Mouse (Mus musculus) heart, postnatal 0 days (tissue): Measurements from ENCODE around the gene Cdc42se2.

Experiments
- CTCF ChIP-seq: IDR thresholded peaks from 2 replicates; pipeline ENCODE4 v1.5.1; 2016; ENCODE audit warnings: antibody characterized with exemption, control low read depth, low read depth
- EP300 ChIP-seq: IDR thresholded peaks from 2 replicates; pipeline ENCODE4 v1.6.1; 2016; ENCODE audit warnings: antibody characterized with exemption, low read depth

GRCm38 (mm10) chr11:54701848-54702247 is 85.6 kb downstream of the Cdc42se2 start:
- no peak for TF ChIP-seq CTCF
- no peak for TF ChIP-seq EP300
